Mouse (Mus musculus): ENCODE measurements around the gene Fbxl2. TPM values are rescaled to one million over a fixed set of nuclear protein-coding genes. Genes with fewer than 3 reads are reported as not detected.

Fbxl2 gene
- polyA plus RNA-seq, 1 experiment, result 2.6 TPM

DNA sequence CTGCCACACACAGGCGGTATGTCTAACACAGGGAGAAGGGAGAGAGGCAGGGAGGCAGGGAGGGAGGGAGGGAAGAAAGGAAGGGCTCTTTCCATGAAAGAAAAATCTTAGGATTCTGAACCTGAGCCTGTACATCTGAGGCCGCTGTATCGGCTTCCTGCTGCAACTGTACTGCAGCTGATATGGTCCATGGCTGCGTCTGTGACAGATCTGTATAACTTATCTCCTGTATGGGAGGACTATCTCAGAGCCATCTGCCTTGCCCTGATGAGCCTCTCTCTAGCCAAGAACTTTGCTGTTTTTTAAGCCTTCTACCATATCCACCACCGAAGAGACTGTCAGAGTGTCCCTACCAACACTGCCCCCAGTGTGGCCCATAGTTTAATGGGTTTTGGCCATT is 130.2 kb downstream of the Fbxl2 start:
- H3K27ac ChIP-seq (ENCODE audit: control insufficient read depth, insufficient read depth, low read depth, low read length), result no peak overlapping the region
- no peaks in the 10 kb centered on the region for H3K36me3 ChIP-seq (ENCODE audit: control insufficient read depth, insufficient read depth, low read length)
- H3K4me3 ChIP-seq (ENCODE audit: control insufficient read depth, low read depth, low read length), result no peak overlapping the region
- H3K4me1 ChIP-seq (ENCODE audit: control insufficient read depth, insufficient read depth, low read length), result no peaks in the 10 kb centered on the region
- H3K27me3 ChIP-seq (ENCODE audit: control insufficient read depth, insufficient read depth, low read length), result no peaks in the 10 kb centered on the region
- no peak for TF ChIP-seq POLR2A (IDR thresholded peaks at IDR 0.05; ENCODE audit: control insufficient read depth, low read depth, low read length)
- TF ChIP-seq CTCF (IDR thresholded peaks at IDR 0.05; ENCODE audit: control insufficient read depth, insufficient read depth, insufficient replicate concordance, low read depth, low read length), result no peak

Other genes with a start within 250 kb of the Fbxl2 start
- gene Ubp1, start 115.3 kb downstream of the Fbxl2 start, polyA plus RNA-seq (2012; rRNA removed), result 58.2 and 59.0 TPM in 2 replicates
- gene Susd5, start 10.9 kb upstream of the Fbxl2 start, polyA plus RNA-seq (2012; rRNA removed), result 2.1 and 2.3 TPM in 2 replicates